Mouse (Mus musculus) heart, embryonic 10.5 days (tissue): Measurements from ENCODE around the gene Ehd2. TPM values are rescaled to one million over a fixed set of nuclear protein-coding genes. Genes with fewer than 3 reads are reported as not detected.

Experiments
- DNase-seq: peaks from one replicate; pipeline ENCODE4 v3.0.0-alpha.2; 2017; ENCODE audit warnings: low spot score
- H3K27ac ChIP-seq: fragments of 300-500 bp; sonication (generic); 2 replicates; pipeline ENCODE4 v1.5.1; 2016; ENCODE audit warnings: mild to moderate bottlenecking
- H3K27me3 ChIP-seq: fragments of 300-500 bp; sonication (generic); 2 replicates; pipeline ENCODE4 v1.6.1; 2016; ENCODE audit warnings: mild to moderate bottlenecking; ENCODE audit not compliant: poor library complexity, insufficient read depth, severe bottlenecking
- H3K36me3 ChIP-seq: fragments of 300-500 bp; sonication (generic); 2 replicates; pipeline ENCODE4 v1.6.1; 2016; ENCODE audit warnings: mild to moderate bottlenecking, moderate library complexity
- H3K4me1 ChIP-seq: fragments of 300-500 bp; sonication (generic); 2 replicates; pipeline ENCODE4 v1.6.1; 2016; ENCODE audit warnings: mild to moderate bottlenecking
- H3K4me3 ChIP-seq: fragments of 300-500 bp; sonication (generic); 2 replicates; pipeline ENCODE4 v1.5.1; 2016; ENCODE audit warnings: mild to moderate bottlenecking, moderate library complexity
- H3K9me3 ChIP-seq: fragments of 300-500 bp; sonication (generic); 2 replicates; pipeline ENCODE4 v1.6.1; 2016; ENCODE audit warnings: mild to moderate bottlenecking, moderate library complexity
- WGBS: fragments of 180-500 bp; shearing (Covaris S2); methylation state at CpG from one replicate; pipeline ENCODE4 v1.1.7; 2016; 5-methylcytosine and 5-hydroxymethylcytosine counted together
- polyA plus RNA-seq: library from polyadenylated mRNA; unstranded; fragments of >200 nt; fragmentation: Nextera tagmentation; extraction: Ambion mirVana; gene quantifications from 2 replicates; pipeline ENCODE4 v1.2.1, GENCODE M21; 2016

Gene Ehd2
- polyA plus RNA-seq, 1 experiment from 2014 or later = 22.1 TPM

DNA sequence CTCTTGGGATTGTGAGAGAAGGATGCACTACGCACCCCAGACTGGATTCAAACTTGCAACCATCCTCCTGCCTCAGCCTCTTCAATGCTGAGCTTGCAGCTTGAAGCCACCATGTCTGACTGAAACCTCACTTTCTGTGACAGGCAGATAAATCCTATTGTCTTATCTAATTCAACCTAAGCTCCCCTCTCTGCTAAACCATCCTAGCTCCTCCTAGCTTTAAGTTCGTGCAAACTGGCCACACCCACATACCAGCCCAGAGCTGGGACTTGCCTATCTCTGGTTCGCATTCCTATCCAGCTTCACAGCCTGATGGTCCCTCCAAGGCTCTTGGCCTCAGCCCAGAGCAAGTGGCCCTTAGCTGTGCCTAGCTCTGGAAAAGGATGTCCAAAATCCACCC, 15.0 kb downstream of the Ehd2 start:
- Histone ChIP-seq H3K4me1 (peaks cover 34% of the 10 kb centered on the region), H3K27me3 (no peaks in the 10 kb centered on the region), H3K9me3 (0 out of 2 replicates have a peak, but pooled peaks cover 4% of the 10 kb centered on the region), H3K4me3 (no peak overlapping the region), H3K27ac (no peak overlapping the region), H3K36me3 (peaks cover 31% of the 10 kb centered on the region)
- peak; percentile 89 for DNase-seq
- WGBS = 43% methylated on average over 3 of the region's 3 CpGs

GRCm38 (mm10) chr7:15950008-15950407, 17.4 kb downstream of the Ehd2 start:
- peaks cover 25% of the 10 kb centered on the region for H3K4me1 ChIP-seq
- DNase-seq = no peak
- H3K9me3 ChIP-seq = 0 out of 2 replicates have a peak, but pooled peaks cover 4% of the 10 kb centered on the region
- H3K27ac ChIP-seq = no peak overlapping the region
- peaks cover 21% of the 10 kb centered on the region for H3K36me3 ChIP-seq
- no peaks in the 10 kb centered on the region for H3K27me3 ChIP-seq
- 83% methylated on average over 15 of the region's 15 CpGs for WGBS
- H3K4me3 ChIP-seq = no peak overlapping the region

- peaks cover 25% of the 10 kb centered on the region for H3K36me3 ChIP-seq
- no peak overlapping the region for H3K27ac ChIP-seq
- no peak for DNase-seq
Observed at GRCm38 (mm10) chr7:15949216-15949790, 18.1 kb downstream of the Ehd2 start.

GRCm38 (mm10) chr7:15948381-15948941, 18.9 kb downstream of the Ehd2 start:
- peak; percentile 96 for DNase-seq
- Histone ChIP-seq H3K27ac (peak overlapping the region; percentile 83), H3K9me3 (0 out of 2 replicates have a peak, but pooled peaks cover 2% of the 10 kb centered on the region), H3K4me3 (peak overlapping the region; percentile 53), H3K36me3 (peaks cover 30% of the 10 kb centered on the region), H3K4me1 (peaks cover 21% of the 10 kb centered on the region), H3K27me3 (no peaks in the 10 kb centered on the region)
- 4% methylated on average over 23 of the region's 23 CpGs for WGBS

More at GRCm38 (mm10) chr7:15949216-15949790, 18.1 kb downstream of the Ehd2 start:
- Histone ChIP-seq H3K27me3 (no peaks in the 10 kb centered on the region), H3K9me3 (0 out of 2 replicates have a peak, but pooled peaks cover 4% of the 10 kb centered on the region), H3K4me1 (peaks cover 22% of the 10 kb centered on the region), H3K4me3 (no peak overlapping the region)
- 71% methylated on average over 7 of the region's 7 CpGs for WGBS

- H3K27ac ChIP-seq = peak overlapping the region; percentile 83
- peaks cover 21% of the 10 kb centered on the region for H3K4me1 ChIP-seq
- no peaks in the 10 kb centered on the region for H3K9me3 ChIP-seq
- DNase-seq = no peak
- H3K27me3 ChIP-seq = no peaks in the 10 kb centered on the region
- peak overlapping the region; percentile 53; the same call in 1 of the 2 replicates for H3K4me3 ChIP-seq
- peaks cover 34% of the 10 kb centered on the region for H3K36me3 ChIP-seq
- WGBS = 33% methylated on average over 4 of the region's 4 CpGs
Observed at GRCm38 (mm10) chr7:15947653-15948260, 19.6 kb downstream of the Ehd2 start.

- H3K4me3 ChIP-seq = peak within 1 kb of the TSS; percentile 79
- H3K9me3 ChIP-seq = no peaks in the 10 kb centered on the region
- peak within 1 kb of the TSS; percentile 97 for H3K27ac ChIP-seq
- H3K36me3 ChIP-seq = peaks cover 46% of the 10 kb centered on the region
- 2% methylated on average over 59 of the region's 59 CpGs for WGBS
- DNase-seq = peak; percentile 96
- no peaks in the 10 kb centered on the region for H3K27me3 ChIP-seq
- peaks cover 17% of the 10 kb centered on the region for H3K4me1 ChIP-seq
Observed at GRCm38 (mm10) chr7:15945721-15946536, 21.4 kb downstream of the Ehd2 start, which contains the start of gene Nop53. TSS of gene Nop53 (minus strand) at chr7:15946074.

DNA sequence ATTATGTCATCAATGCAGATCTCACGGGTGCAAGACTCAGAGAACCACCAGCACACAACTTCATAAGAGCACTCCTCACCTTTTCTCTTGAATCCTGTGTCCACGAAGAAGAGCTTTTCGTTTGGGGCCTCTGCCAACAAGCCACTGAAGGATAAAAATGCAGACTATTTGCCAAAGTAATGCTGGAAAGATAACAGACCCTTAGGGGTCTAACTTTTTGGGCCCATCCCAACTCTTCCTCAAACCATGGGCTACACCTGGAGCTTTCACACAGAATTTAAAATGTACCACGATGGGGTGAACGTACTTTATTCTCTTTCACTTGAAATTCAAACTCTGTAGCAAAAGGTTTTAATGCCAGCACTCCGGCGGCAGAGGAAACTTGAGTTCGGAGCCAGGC, 22.2 kb downstream of the Ehd2 start:
- Histone ChIP-seq H3K9me3 (no peaks in the 10 kb centered on the region), H3K27ac (peak overlapping the region; percentile 97), H3K36me3 (peaks cover 49% of the 10 kb centered on the region), H3K4me3 (peak overlapping the region; percentile 79), H3K27me3 (no peaks in the 10 kb centered on the region), H3K4me1 (peaks cover 17% of the 10 kb centered on the region)
- DNase-seq = no peak
- 6% methylated on average over 8 of the region's 8 CpGs for WGBS

GRCm38 (mm10) chr7:15944311-15944710, 23.1 kb downstream of the Ehd2 start:
- Histone ChIP-seq H3K9me3 (no peaks in the 10 kb centered on the region), H3K4me1 (peaks cover 17% of the 10 kb centered on the region), H3K27ac (no peak overlapping the region), H3K27me3 (no peaks in the 10 kb centered on the region), H3K4me3 (peak overlapping the region; percentile 79; the same call in 1 of the 2 replicates), H3K36me3 (peaks cover 55% of the 10 kb centered on the region)
- 90% methylated on average over 1 of the region's 1 CpGs for WGBS
- no peak for DNase-seq

GRCm38 (mm10) chr7:15938621-15939020, 28.7 kb downstream of the Ehd2 start:
- H3K4me3 ChIP-seq = no peak overlapping the region; the same call in 1 of the 2 replicates
- no peaks in the 10 kb centered on the region for H3K27me3 ChIP-seq
- no peaks in the 10 kb centered on the region for H3K9me3 ChIP-seq
- H3K4me1 ChIP-seq = peaks cover 1% of the 10 kb centered on the region; the same call in 1 of the 2 replicates
- H3K36me3 ChIP-seq = peaks cover 86% of the 10 kb centered on the region
- no peak for DNase-seq
- no peak overlapping the region for H3K27ac ChIP-seq
- WGBS = 91% methylated on average over 3 of the region's 3 CpGs

DNA sequence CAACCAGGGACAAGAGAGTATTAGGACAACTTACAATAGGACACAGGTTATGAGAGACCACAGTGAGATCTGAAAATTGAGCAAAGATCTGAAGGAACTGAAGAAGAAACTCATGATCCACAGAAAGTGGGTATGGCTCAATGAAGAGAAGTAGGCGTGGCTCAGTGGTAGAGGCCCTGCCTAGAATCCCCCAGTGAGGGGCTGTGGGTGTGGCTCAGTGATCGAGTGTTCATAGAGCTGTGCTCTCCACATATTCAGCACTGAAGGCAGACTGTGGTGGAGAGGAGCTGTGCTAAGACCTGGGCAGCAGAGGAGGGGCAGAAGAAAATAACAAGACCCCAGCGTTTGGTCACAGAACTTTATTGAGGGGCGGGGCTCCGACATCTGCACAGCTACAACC, 29.9 kb downstream of the Ehd2 start:
- H3K9me3 ChIP-seq = no peaks in the 10 kb centered on the region
- no peak for DNase-seq
- no peaks in the 10 kb centered on the region for H3K27me3 ChIP-seq
- H3K27ac ChIP-seq = no peak overlapping the region
- peaks cover 75% of the 10 kb centered on the region for H3K36me3 ChIP-seq
- no peak overlapping the region for H3K4me3 ChIP-seq
- 83% methylated on average over 5 of the region's 5 CpGs for WGBS
- H3K4me1 ChIP-seq = peaks cover 5% of the 10 kb centered on the region; the same call in 1 of the 2 replicates

GRCm38 (mm10) chr7:15933437-15934359, 33.7 kb downstream of the Ehd2 start:
- Histone ChIP-seq H3K36me3 (peaks cover 37% of the 10 kb centered on the region), H3K4me3 (no peak overlapping the region), H3K4me1 (peaks cover 5% of the 10 kb centered on the region; the same call in 1 of the 2 replicates), H3K27ac (0 out of 2 replicates have a peak overlapping the region, but pooled peaks have one; percentile 4), H3K27me3 (no peaks in the 10 kb centered on the region), H3K9me3 (no peaks in the 10 kb centered on the region)
- no peak for DNase-seq
- WGBS = 50% methylated on average over 16 of the region's 16 CpGs

DNA sequence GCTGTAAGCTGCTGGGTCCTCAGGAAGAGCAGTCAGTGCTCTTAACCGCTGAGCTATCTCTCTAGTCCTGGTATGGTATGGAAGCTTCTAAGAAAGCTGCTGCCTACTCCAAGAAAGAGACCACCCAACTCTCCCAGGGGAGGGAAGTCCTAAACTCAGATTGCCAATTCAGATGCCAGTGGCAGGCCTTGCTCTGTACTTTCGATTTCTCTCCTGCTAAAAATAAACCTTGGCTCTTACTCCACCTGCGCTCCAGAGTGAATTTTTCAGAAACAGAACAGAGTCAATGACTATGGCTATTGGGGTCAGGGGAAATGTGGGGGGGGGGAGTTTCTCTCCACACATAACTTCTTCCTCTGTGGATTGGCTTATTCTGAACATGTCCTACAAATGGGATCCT, 35.7 kb downstream of the Ehd2 start:
- 51% methylated on average over 3 of the region's 3 CpGs for WGBS
- H3K4me1 ChIP-seq = peaks cover 5% of the 10 kb centered on the region; the same call in 1 of the 2 replicates
- H3K27ac ChIP-seq = no peak overlapping the region

More for the DNA sequence above, 35.7 kb downstream of the Ehd2 start:
- H3K4me3 ChIP-seq = no peak overlapping the region
- H3K36me3 ChIP-seq = peaks cover 16% of the 10 kb centered on the region
- no peaks in the 10 kb centered on the region for H3K27me3 ChIP-seq
- no peaks in the 10 kb centered on the region for H3K9me3 ChIP-seq
- no peak for DNase-seq
